Mouse (Mus musculus): Measurements from ENCODE around the gene Bmpr1b. TPM values are rescaled to one million over a fixed set of nuclear protein-coding genes. Genes with fewer than 3 reads are reported as not detected.

Bmpr1b gene
- polyA plus RNA-seq, 2 experiments, result 8.8 to 11.7 TPM

DNA sequence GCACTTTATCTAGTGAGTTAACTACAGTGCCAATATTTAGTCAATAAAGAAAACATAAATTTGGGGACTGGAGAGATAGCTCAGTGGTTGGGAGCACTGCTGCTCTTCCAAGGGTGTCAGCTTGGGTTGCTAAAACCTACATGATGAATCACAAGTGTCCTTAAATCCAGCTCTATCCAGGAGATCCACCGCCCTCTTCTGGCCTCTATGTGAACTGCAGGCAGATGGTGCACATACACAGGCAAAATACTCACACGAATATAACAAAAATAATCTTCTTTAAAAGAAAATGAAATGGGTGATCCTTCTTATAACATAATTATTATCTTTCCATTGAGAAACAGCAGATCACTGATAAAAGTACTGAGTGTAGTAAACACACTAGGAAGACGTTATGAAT is 268.9 kb downstream of the Bmpr1b start:
- ATAC-seq (ENCODE audit: low FRiP score, low read depth) (no peak), DNase-seq (ENCODE audit: low spot score) (no peak)
- Histone ChIP-seq H3K27me3 (ENCODE audit: control insufficient read depth, insufficient read depth, low read length) (no peaks in the 10 kb centered on the region), H3K4me2 (replicated peaks; ENCODE audit: low read depth, low read length, severe bottlenecking) (no peak overlapping the region), H3K36me3 (ENCODE audit: control insufficient read depth, insufficient read depth, low read length) (no peaks in the 10 kb centered on the region), H3K4me3 (replicated peaks; ENCODE audit: low read length) (no peak overlapping the region), H3K9ac (ENCODE audit: low read depth, low read length, severe bottlenecking) (no peak overlapping the region), H3K4me1 (ENCODE audit: control insufficient read depth, insufficient read depth, low read length) (peaks cover 18% of the 10 kb centered on the region), H3K27ac (replicated peaks; ENCODE audit: low read depth, low read length) (no peak overlapping the region), H3K9me3 (ENCODE audit: control insufficient read depth, low read length) (0 out of 2 replicates have a peak, but pooled peaks cover 5% of the 10 kb centered on the region)
- TF ChIP-seq POLR2A (IDR thresholded peaks at IDR 0.05; ENCODE audit: borderline replicate concordance, extremely low read depth, insufficient read depth, insufficient read length), result no peak
- WGBS, result 89% methylated on average over 3 of the region's 3 CpGs

DNA sequence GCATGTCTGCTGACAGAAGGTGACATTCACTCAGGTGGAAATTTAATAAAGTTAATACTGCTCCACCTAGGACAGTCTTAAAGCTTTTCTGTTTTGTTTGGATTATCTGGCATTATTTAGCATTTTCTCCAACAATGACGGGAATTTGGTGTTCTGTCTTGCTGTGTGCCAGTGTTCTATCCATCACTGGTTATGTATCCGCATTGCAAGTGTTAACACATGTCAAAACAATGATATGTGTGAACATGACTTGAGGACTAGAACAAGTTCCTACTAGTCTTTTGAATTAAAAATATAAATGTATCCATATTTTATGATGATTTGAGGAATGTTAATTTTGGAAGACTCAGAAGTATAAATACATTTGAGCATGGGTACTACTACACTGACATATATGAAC is 269.7 kb downstream of the Bmpr1b start:
- TF ChIP-seq POLR2A (IDR thresholded peaks at IDR 0.05; ENCODE audit: borderline replicate concordance, extremely low read depth, insufficient read depth, insufficient read length), result no peak
- Histone ChIP-seq H3K9me3 (ENCODE audit: control insufficient read depth, low read length) (0 out of 2 replicates have a peak, but pooled peaks cover 5% of the 10 kb centered on the region), H3K27ac (replicated peaks; ENCODE audit: low read depth, low read length) (no peak overlapping the region), H3K4me3 (replicated peaks; ENCODE audit: low read length) (no peak overlapping the region), H3K27me3 (ENCODE audit: control insufficient read depth, insufficient read depth, low read length) (no peaks in the 10 kb centered on the region), H3K36me3 (ENCODE audit: control insufficient read depth, insufficient read depth, low read length) (no peaks in the 10 kb centered on the region), H3K4me1 (ENCODE audit: control insufficient read depth, insufficient read depth, low read length) (peaks cover 21% of the 10 kb centered on the region), H3K9ac (ENCODE audit: low read depth, low read length, severe bottlenecking) (no peak overlapping the region), H3K4me2 (replicated peaks; ENCODE audit: low read depth, low read length, severe bottlenecking) (no peak overlapping the region)
- ATAC-seq (ENCODE audit: low FRiP score, low read depth), result no peak
- DNase-seq (ENCODE audit: low spot score), result no peak
- WGBS, result 76% methylated on average over 2 of the region's 2 CpGs

DNA sequence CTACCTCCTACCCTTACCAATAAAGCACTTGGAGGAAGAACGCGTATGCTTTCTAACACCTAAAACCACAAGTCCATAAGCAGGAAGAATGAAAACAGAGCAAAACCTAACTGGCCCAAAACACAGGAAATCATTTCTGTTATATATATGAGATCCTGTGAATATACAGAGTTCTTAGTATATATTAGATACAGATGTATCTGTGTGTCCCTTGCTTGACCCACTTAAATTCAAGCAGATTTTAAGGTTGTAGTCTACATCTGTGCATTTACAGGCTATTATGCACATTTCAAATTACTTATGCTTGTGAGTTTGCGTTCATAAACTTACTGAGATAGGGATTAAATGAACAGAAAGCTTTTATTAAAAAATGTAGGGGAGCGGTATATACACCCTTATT is 271.5 kb downstream of the Bmpr1b start:
- H3K9me3 ChIP-seq (ENCODE audit: control insufficient read depth, low read length), result 0 out of 2 replicates have a peak, but pooled peaks cover 5% of the 10 kb centered on the region
- DNase-seq (ENCODE audit: low spot score), result peak; percentile 26
- no peak overlapping the region for H3K9ac ChIP-seq (ENCODE audit: low read depth, low read length, severe bottlenecking)
- H3K4me2 ChIP-seq (replicated peaks; ENCODE audit: low read depth, low read length, severe bottlenecking), result no peak overlapping the region
- H3K4me1 ChIP-seq (ENCODE audit: control insufficient read depth, insufficient read depth, low read length), result peaks cover 21% of the 10 kb centered on the region
- H3K36me3 ChIP-seq (ENCODE audit: control insufficient read depth, insufficient read depth, low read length), result no peaks in the 10 kb centered on the region
- H3K27ac ChIP-seq (replicated peaks; ENCODE audit: low read depth, low read length), result no peak overlapping the region
- H3K27me3 ChIP-seq (ENCODE audit: control insufficient read depth, insufficient read depth, low read length), result no peaks in the 10 kb centered on the region
- TF ChIP-seq POLR2A (IDR thresholded peaks at IDR 0.05; ENCODE audit: borderline replicate concordance, extremely low read depth, insufficient read depth, insufficient read length), result no peak
- WGBS, result 34% methylated on average over 4 of the region's 4 CpGs
- no peak overlapping the region for H3K4me3 ChIP-seq (replicated peaks; ENCODE audit: low read length)
- ATAC-seq (ENCODE audit: low FRiP score, low read depth), result peak; percentile 60; the same call in 1 of the 2 replicates

DNA sequence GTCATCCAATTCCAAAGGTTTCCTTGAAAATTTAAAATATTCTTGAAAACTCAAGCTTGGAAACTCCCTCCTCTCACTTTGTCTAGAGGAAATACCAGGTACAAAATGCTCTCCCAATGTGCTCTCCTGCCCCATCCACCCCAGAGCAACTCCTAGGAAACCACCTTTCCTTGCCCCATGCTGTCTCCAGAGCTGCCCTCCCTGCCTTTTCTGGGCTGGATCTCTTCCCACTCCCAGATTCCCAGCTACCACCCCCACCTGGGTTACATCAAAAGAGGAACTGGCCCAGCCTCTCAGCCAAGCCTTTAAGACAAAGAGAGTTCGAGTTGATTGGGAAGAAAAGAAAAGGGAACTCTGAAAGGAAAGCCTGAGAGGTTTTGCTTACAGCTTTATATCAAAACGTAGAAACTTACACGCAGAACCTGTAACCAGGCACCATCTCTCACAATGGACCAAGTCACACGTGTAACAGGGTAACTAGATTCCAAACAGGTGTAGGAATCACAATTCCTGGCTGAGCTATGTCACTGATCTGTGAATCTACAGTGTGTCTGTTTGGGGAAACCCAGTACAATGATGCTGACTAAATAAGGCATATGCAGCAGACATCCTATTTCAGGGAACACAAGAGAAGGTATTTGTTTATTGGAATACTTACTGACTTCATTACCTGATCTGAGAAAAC is 272.2 kb downstream of the Bmpr1b start:
- ATAC-seq (ENCODE audit: low FRiP score, low read depth) (no peak), DNase-seq (ENCODE audit: low spot score) (no peak)
- H3K4me1 ChIP-seq (ENCODE audit: control insufficient read depth, insufficient read depth, low read length), result peaks cover 21% of the 10 kb centered on the region
- H3K9ac ChIP-seq (ENCODE audit: low read depth, low read length, severe bottlenecking), result no peak overlapping the region
- H3K4me3 ChIP-seq (replicated peaks; ENCODE audit: low read length), result no peak overlapping the region
- no peak for TF ChIP-seq POLR2A (IDR thresholded peaks at IDR 0.05; ENCODE audit: borderline replicate concordance, extremely low read depth, insufficient read depth, insufficient read length)
- no peaks in the 10 kb centered on the region for H3K36me3 ChIP-seq (ENCODE audit: control insufficient read depth, insufficient read depth, low read length)
- no peak overlapping the region for H3K4me2 ChIP-seq (replicated peaks; ENCODE audit: low read depth, low read length, severe bottlenecking)
- no peaks in the 10 kb centered on the region for H3K27me3 ChIP-seq (ENCODE audit: control insufficient read depth, insufficient read depth, low read length)
- 0 out of 2 replicates have a peak, but pooled peaks cover 5% of the 10 kb centered on the region for H3K9me3 ChIP-seq (ENCODE audit: control insufficient read depth, low read length)
- H3K27ac ChIP-seq (replicated peaks; ENCODE audit: low read depth, low read length), result no peak overlapping the region
- WGBS, result 30% methylated on average over 4 of the region's 4 CpGs

DNA sequence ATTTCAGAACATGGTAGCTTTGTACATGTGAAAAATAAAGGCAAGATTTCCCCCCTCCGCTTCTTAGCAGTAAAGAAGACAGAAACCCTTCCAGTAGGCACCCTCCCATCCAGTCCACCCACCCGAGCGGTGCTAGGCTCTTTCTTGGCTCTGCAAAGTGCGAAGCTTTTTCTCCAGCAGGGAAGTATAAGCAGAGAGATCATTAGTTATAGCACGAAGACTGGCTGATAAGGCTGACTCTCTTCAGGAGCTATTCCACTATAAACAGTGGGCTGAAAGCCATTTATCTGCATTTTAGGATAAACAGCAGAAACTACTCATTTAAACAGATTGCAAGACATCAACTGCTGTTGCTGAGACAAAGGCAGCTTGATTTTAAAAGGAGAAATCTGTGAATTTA is 274.1 kb downstream of the Bmpr1b start:
- H3K4me1 ChIP-seq (ENCODE audit: control insufficient read depth, insufficient read depth, low read length), result peaks cover 24% of the 10 kb centered on the region
- H3K9me3 ChIP-seq (ENCODE audit: control insufficient read depth, low read length), result no peaks in the 10 kb centered on the region
- no peaks in the 10 kb centered on the region for H3K36me3 ChIP-seq (ENCODE audit: control insufficient read depth, insufficient read depth, low read length)
- no peak for ATAC-seq (ENCODE audit: low FRiP score, low read depth)
- no peak for DNase-seq (ENCODE audit: low spot score)
- TF ChIP-seq POLR2A (IDR thresholded peaks at IDR 0.05; ENCODE audit: borderline replicate concordance, extremely low read depth, insufficient read depth, insufficient read length), result no peak
- no peak overlapping the region for H3K4me3 ChIP-seq (replicated peaks; ENCODE audit: low read length)
- 65% methylated on average over 5 of the region's 5 CpGs for WGBS
- no peak overlapping the region for H3K27ac ChIP-seq (replicated peaks; ENCODE audit: low read depth, low read length)
- no peaks in the 10 kb centered on the region for H3K27me3 ChIP-seq (ENCODE audit: control insufficient read depth, insufficient read depth, low read length)
- H3K9ac ChIP-seq (ENCODE audit: low read depth, low read length, severe bottlenecking), result no peak overlapping the region
- H3K4me2 ChIP-seq (replicated peaks; ENCODE audit: low read depth, low read length, severe bottlenecking), result no peak overlapping the region

Measured in limb, embryonic 14.5 days (tissue).